Mouse (Mus musculus): Measurements from ENCODE around the gene Aicda.

DNA sequence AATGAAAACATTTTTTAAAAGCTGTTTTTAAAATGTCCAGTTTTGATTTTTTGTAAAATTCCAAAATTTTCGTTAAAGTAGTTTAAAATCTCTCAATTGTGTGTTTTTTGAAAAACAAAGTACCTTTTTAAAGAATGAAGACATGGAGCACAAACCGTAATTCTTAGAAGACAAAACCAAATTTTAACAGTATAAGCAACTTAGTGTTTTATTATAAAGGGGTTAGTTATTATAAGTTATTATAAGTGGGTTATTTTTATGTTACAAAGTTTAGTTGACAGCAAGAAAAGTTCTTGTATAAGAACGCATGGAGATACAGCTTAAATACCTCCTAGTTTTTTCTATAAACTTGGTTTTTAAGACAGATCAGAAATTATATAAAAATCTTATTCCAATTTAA lies 48.0 kb downstream of the Aicda start:
- TF ChIP-seq CTCF (IDR thresholded peaks at IDR 0.05) (no peak), EP300 (IDR thresholded peaks at IDR 0.05) (no peak)
